Mouse (Mus musculus) ES-Bruce4 (cell line): Measurements from ENCODE around the gene Gm5767. TPM values are rescaled to one million over a fixed set of nuclear protein-coding genes. Genes with fewer than 3 reads are reported as not detected.

ENCODE experiments used
- H3K27ac ChIP-seq: 2 replicates; pipeline ENCODE4 v1.5.1; 2012; ENCODE audit warnings: low read length, inconsistent platforms; ENCODE audit not compliant: insufficient read depth
- H3K27me3 ChIP-seq: 2 replicates; pipeline ENCODE4 v1.6.1; 2012; ENCODE audit warnings: mild to moderate bottlenecking, low read length, inconsistent platforms; ENCODE audit not compliant: control insufficient read depth, poor library complexity, insufficient read depth, severe bottlenecking
- H3K36me3 ChIP-seq: 2 replicates; pipeline ENCODE4 v1.6.1; 2012; ENCODE audit warnings: inconsistent platforms, mild to moderate bottlenecking, low read length, moderate library complexity; ENCODE audit not compliant: control insufficient read depth, poor library complexity, insufficient read depth, severe bottlenecking
- H3K4me1 ChIP-seq: one replicate; pipeline ENCODE4 v1.8.1; 2011; ENCODE audit warnings: low read length; ENCODE audit not compliant: control insufficient read depth, insufficient read depth
- H3K4me3 ChIP-seq: 2 replicates; pipeline ENCODE4 v1.5.1; 2011; ENCODE audit warnings: low read depth, mild to moderate bottlenecking, low read length
- H3K9ac ChIP-seq: 2 replicates; pipeline ENCODE4 v1.6.1; 2012; ENCODE audit warnings: low read depth, mild to moderate bottlenecking, inconsistent platforms; ENCODE audit not compliant: poor library complexity, severe bottlenecking
- H3K9me3 ChIP-seq: replicated peaks from 2 replicates; pipeline ENCODE4 v1.6.1; 2012; ENCODE audit warnings: mild to moderate bottlenecking, low read length, inconsistent platforms; ENCODE audit not compliant: control insufficient read depth, poor library complexity, insufficient read depth, severe bottlenecking
- CTCF ChIP-seq: IDR thresholded peaks from one replicate; pipeline ENCODE4 v1.8.1; 2011; ENCODE audit warnings: low read depth, low read length
- EP300 ChIP-seq: IDR thresholded peaks from 2 replicates; pipeline ENCODE4 v1.6.1; 2011; ENCODE audit warnings: low read depth, low read length; ENCODE audit not compliant: insufficient read depth
- POLR2A ChIP-seq: IDR thresholded peaks from one replicate; pipeline ENCODE4 v1.8.1; 2011; ENCODE audit warnings: low read length; ENCODE audit not compliant: insufficient read depth
- polyA plus RNA-seq: library from polyadenylated mRNA; stranded (reverse); fragments of >200 nt; gene quantifications from 2 replicates; pipeline ENCODE4 v1.2.4, GENCODE M21; 2011; ENCODE audit warnings: low read depth; ENCODE audit not compliant: missing spikeins, insufficient read depth, insufficient read length

The Gm5767 gene
- polyA plus RNA-seq, 1 experiment, result not detected

GRCm38 (mm10) chr16:8667261-8667660 is 13.3 kb upstream of the Gm5767 start:
- H3K4me1 ChIP-seq, result peaks cover 16% of the 10 kb centered on the region
- no peaks in the 10 kb centered on the region for H3K36me3 ChIP-seq
- 0 out of 2 replicates have a peak overlapping the region, but pooled peaks have one; percentile 2 for H3K27ac ChIP-seq
- no peaks in the 10 kb centered on the region for H3K27me3 ChIP-seq
- H3K4me3 ChIP-seq, result no peak overlapping the region
- H3K9me3 ChIP-seq, result no peaks in the 10 kb centered on the region
- no peak overlapping the region for H3K9ac ChIP-seq
- TF ChIP-seq EP300, result no peak
- TF ChIP-seq CTCF, result no peak
- no peak for TF ChIP-seq POLR2A

- peaks cover 16% of the 10 kb centered on the region for H3K4me1 ChIP-seq
- no peaks in the 10 kb centered on the region for H3K36me3 ChIP-seq
- no peak overlapping the region for H3K4me3 ChIP-seq
- H3K27me3 ChIP-seq, result no peaks in the 10 kb centered on the region
- no peak overlapping the region for H3K9ac ChIP-seq
- H3K9me3 ChIP-seq, result no peaks in the 10 kb centered on the region
- no peak overlapping the region for H3K27ac ChIP-seq
- TF ChIP-seq EP300 (no peak), POLR2A (no peak), CTCF (no peak)
Observed at GRCm38 (mm10) chr16:8667814-8668213, 12.8 kb upstream of the Gm5767 start.

- no peaks in the 10 kb centered on the region for H3K36me3 ChIP-seq
- peaks cover 16% of the 10 kb centered on the region for H3K4me1 ChIP-seq
- no peaks in the 10 kb centered on the region for H3K27me3 ChIP-seq
- no peak overlapping the region for H3K4me3 ChIP-seq
- H3K9me3 ChIP-seq, result no peaks in the 10 kb centered on the region
- H3K27ac ChIP-seq, result no peak overlapping the region
- no peak overlapping the region for H3K9ac ChIP-seq
- no peak for TF ChIP-seq POLR2A
Observed at GRCm38 (mm10) chr16:8668386-8668785, 12.2 kb upstream of the Gm5767 start.

GRCm38 (mm10) chr16:8669432-8669831 is 11.1 kb upstream of the Gm5767 start:
- Histone ChIP-seq H3K9me3 (no peaks in the 10 kb centered on the region), H3K27ac (no peak overlapping the region), H3K36me3 (no peaks in the 10 kb centered on the region), H3K9ac (no peak overlapping the region), H3K4me1 (peaks cover 16% of the 10 kb centered on the region), H3K4me3 (no peak overlapping the region), H3K27me3 (no peaks in the 10 kb centered on the region)
- no peak for TF ChIP-seq POLR2A
- TF ChIP-seq EP300, result no peak
- TF ChIP-seq CTCF, result no peak

- Histone ChIP-seq H3K9me3 (no peaks in the 10 kb centered on the region), H3K27me3 (no peaks in the 10 kb centered on the region), H3K36me3 (no peaks in the 10 kb centered on the region), H3K4me1 (peaks cover 15% of the 10 kb centered on the region), H3K4me3 (peak overlapping the region; percentile 1; the same call in 1 of the 2 replicates), H3K27ac (no peak overlapping the region), H3K9ac (0 out of 2 replicates have a peak overlapping the region, but pooled peaks have one; percentile 58)
- TF ChIP-seq POLR2A (no peak), EP300 (no peak), CTCF (no peak)
Observed at GRCm38 (mm10) chr16:8670041-8671035, 10.2 kb upstream of the Gm5767 start.
